Mouse (Mus musculus): ENCODE results near the gene Gnaq.

DNA sequence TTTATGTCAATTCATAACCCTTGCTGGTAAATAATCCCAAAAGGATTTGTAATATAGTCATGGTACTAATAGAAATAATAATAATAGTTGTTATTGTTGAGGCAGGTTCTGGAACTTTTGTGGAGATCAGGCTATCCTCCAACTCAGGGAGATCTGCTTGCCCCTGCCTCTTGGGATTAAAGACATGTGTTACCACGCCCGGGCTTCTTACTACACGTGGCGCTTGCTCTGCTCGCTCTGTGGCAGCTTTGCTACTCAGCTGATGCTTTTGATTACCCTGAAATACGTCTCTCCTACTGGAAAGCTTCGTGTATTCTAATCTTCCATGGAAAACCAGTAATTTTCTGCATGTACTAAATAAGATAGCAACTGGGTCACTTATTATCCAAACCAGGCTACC is 187.4 kb downstream of the Gnaq start:
- TF ChIP-seq POLR2A (IDR thresholded peaks at IDR 0.05; ENCODE audit: low read depth, low read length), result no peak
- no peak for TF ChIP-seq CTCF (IDR thresholded peaks at IDR 0.05; ENCODE audit: borderline replicate concordance, insufficient read depth, low read length)

All from embryonic fibroblast, embryonic 13.5 days (primary cell).